Mouse (Mus musculus): ENCODE measurements at regions not wholly inside any gene's neighbourhood (a gene's known extent, or its start where the extent isn't known, plus 50 kb on each side); places are given as distances from the start of the nearest gene placed in this dataset.

GRCm38 (mm10) chr9:111838069-111838820 is 148.1 kb upstream of the Stac start:
- no peak for DNase-seq

- DNase-seq = no peak
These were observed 131.9 kb upstream of the Stac start for GRCm38 (mm10) chr9:111822094-111822493.

GRCm38 (mm10) chr9:111817461-111817860 is 127.3 kb upstream of the Stac start:
- DNase-seq = no peak

GRCm38 (mm10) chr9:111804931-111805330 is 114.8 kb upstream of the Stac start:
- no peak for DNase-seq

- no peak for DNase-seq
These were observed 111.2 kb upstream of the Stac start for GRCm38 (mm10) chr9:111801381-111801780.

GRCm38 (mm10) chr9:111800869-111801268 is 110.7 kb upstream of the Stac start:
- DNase-seq = no peak

- DNase-seq = no peak
These were observed 88.8 kb upstream of the Stac start for GRCm38 (mm10) chr9:111778981-111779380.

- DNase-seq = no peak
These were observed 87.4 kb upstream of the Stac start for GRCm38 (mm10) chr9:111777433-111778135.

GRCm38 (mm10) chr9:111774229-111774628 is 84.1 kb upstream of the Stac start:
- DNase-seq = no peak

- DNase-seq = no peak
These were observed 72.7 kb upstream of the Stac start for GRCm38 (mm10) chr9:111762653-111763468.

GRCm38 (mm10) chr9:111755235-111755634 is 65.1 kb upstream of the Stac start:
- peak; percentile 60 to 69 for DNase-seq

GRCm38 (mm10) chr9:111746151-111746550 is 56.0 kb upstream of the Stac start:
- DNase-seq = peak in 1 of 2 experiments; percentile 41

GRCm38 (mm10) chr9:111745206-111745605 is 55.1 kb upstream of the Stac start:
- DNase-seq = no peak

All from adrenal gland, postnatal 36 days (tissue).